Mouse (Mus musculus) heart, postnatal 0 days (tissue): ENCODE measurements around the gene Slco1a5.

Source experiments
- CTCF ChIP-seq: IDR thresholded peaks from 2 replicates; pipeline ENCODE4 v1.5.1; 2016; ENCODE audit warnings: antibody characterized with exemption, control low read depth, low read depth
- EP300 ChIP-seq: IDR thresholded peaks from 2 replicates; pipeline ENCODE4 v1.6.1; 2016; ENCODE audit warnings: antibody characterized with exemption, low read depth

GRCm38 (mm10) chr6:142362036-142362435 is 39.3 kb upstream of the Slco1a5 start:
- TF ChIP-seq CTCF (no peak), EP300 (no peak)
